In genomic region chr6:34292196-34292881, GRCm38 (mm10) we compare ENCODE assay signal across 10 mouse cellular contexts. TPM values are rescaled to one million over a fixed set of nuclear protein-coding genes. Genes with fewer than 3 reads are reported as not detected.
DNase-seq lines count a peak whose midpoint lies in the region; ATAC-seq and TF ChIP-seq lines count a peak whose summit lies in the region.
"Had no signal": no experiment of that assay in that cellular context is flagged by ENCODE, and none has a peak within 500 bp of the region (broad histone marks: within the 10 kb centered on the region; RNA-seq: fewer than 3 reads in every experiment).

No protein-coding gene starts in this region.

- H3K4me3 ChIP-seq in gastrocnemius, adult 2 months, result peak overlapping the region; percentile 23
- no peak overlapping the region for H3K4me3 ChIP-seq in midbrain, embryonic 10.5 days
- H3K4me3 ChIP-seq in midbrain, embryonic 16.5 days (ENCODE audit: low read depth, low read length), result no peak overlapping the region
- no peak overlapping the region for H3K4me3 ChIP-seq in neural tube, embryonic 15.5 days (replicated peaks)
- H3K4me3 ChIP-seq: embryonic facial prominence, embryonic 12.5 days had no signal

- H3K27me3 ChIP-seq in midbrain, embryonic 10.5 days (ENCODE audit: low read depth, poor library complexity, severe bottlenecking), result no peaks in the 10 kb centered on the region
- no peaks in the 10 kb centered on the region for H3K27me3 ChIP-seq in midbrain, embryonic 16.5 days (ENCODE audit: control insufficient read depth, insufficient read depth, low read depth, low read length)
- H3K27me3 ChIP-seq in neural tube, embryonic 15.5 days (replicated peaks), result no peaks in the 10 kb centered on the region
- H3K27me3 ChIP-seq: embryonic facial prominence, embryonic 12.5 days had no signal

- H3K9me3 ChIP-seq in midbrain, embryonic 10.5 days (replicated peaks), result no peaks in the 10 kb centered on the region
- H3K9me3 ChIP-seq in midbrain, embryonic 16.5 days (replicated peaks; ENCODE audit: control insufficient read depth, low read length, poor library complexity, severe bottlenecking), result no peaks in the 10 kb centered on the region
- no peaks in the 10 kb centered on the region for H3K9me3 ChIP-seq in neural tube, embryonic 15.5 days (replicated peaks)
- H3K9me3 ChIP-seq: embryonic facial prominence, embryonic 12.5 days had no signal

- no peak overlapping the region for H3K4me2 ChIP-seq in midbrain, embryonic 16.5 days (ENCODE audit: low read length)
- peak overlapping the region; percentile 19; the same call in 1 of the 2 replicates for H3K4me2 ChIP-seq in neural tube, embryonic 15.5 days
- H3K4me2 ChIP-seq: embryonic facial prominence, embryonic 12.5 days had no signal

- DNase-seq in gastrocnemius, adult 2 months, result no peak
- DNase-seq in gastrocnemius, adult 18-20 months (ENCODE audit: low spot score), result no peak
- DNase-seq in midbrain, embryonic 10.5 days (ENCODE audit: low spot score), result no peak
- no peak for DNase-seq in cerebellum, postnatal 36 days
- DNase-seq in testis, postnatal 10 days (ENCODE audit: low spot score), result no peak

- ATAC-seq in midbrain, embryonic 16.5 days, result no peak
- peak; percentile 36 for ATAC-seq in inflammation-experienced regulatory T-cells, adult 6 months
- no peak; the same call in none of the 2 replicates for ATAC-seq in neural tube, embryonic 15.5 days (ENCODE audit: low FRiP score)

- no peaks in the 10 kb centered on the region for H3K36me3 ChIP-seq in midbrain, embryonic 10.5 days
- H3K36me3 ChIP-seq in midbrain, embryonic 16.5 days (ENCODE audit: control insufficient read depth, insufficient read depth, low read length), result no peaks in the 10 kb centered on the region
- no peaks in the 10 kb centered on the region for H3K36me3 ChIP-seq in neural tube, embryonic 15.5 days
- H3K36me3 ChIP-seq: embryonic facial prominence, embryonic 12.5 days had no signal

- peaks cover 6% of the 10 kb centered on the region for H3K4me1 ChIP-seq in midbrain, embryonic 10.5 days
- H3K4me1 ChIP-seq in midbrain, embryonic 16.5 days (ENCODE audit: control insufficient read depth, insufficient read depth, low read length), result no peaks in the 10 kb centered on the region
- H3K4me1 ChIP-seq in neural tube, embryonic 15.5 days, result peaks cover 12% of the 10 kb centered on the region; the same call in 1 of the 2 replicates

- no peak overlapping the region for H3K27ac ChIP-seq in gastrocnemius, adult 2 months
- H3K27ac ChIP-seq in midbrain, embryonic 10.5 days (replicated peaks), result peak overlapping the region; percentile 82; the same call in 1 of the 2 replicates
- no peak overlapping the region for H3K27ac ChIP-seq in midbrain, embryonic 16.5 days (ENCODE audit: low read length)
- H3K27ac ChIP-seq in neural tube, embryonic 15.5 days (replicated peaks), result 0 out of 2 replicates have a peak overlapping the region, but pooled peaks have one; percentile 5
- H3K27ac ChIP-seq: embryonic facial prominence, embryonic 12.5 days; macrophage had no signal

- no peak for TF ChIP-seq CTCF in gastrocnemius, adult 2 months (IDR thresholded peaks at IDR 0.05)

- 75% methylated on average over 11 of the region's 11 CpGs for WGBS in midbrain, embryonic 10.5 days
- WGBS in midbrain, embryonic 16.5 days, result 67% methylated on average over 11 of the region's 11 CpGs
- WGBS in neural tube, embryonic 15.5 days, result 56% methylated on average over 11 of the region's 11 CpGs

- no peak overlapping the region for H3K9ac ChIP-seq in midbrain, embryonic 16.5 days (ENCODE audit: low read depth, low read length)
- no peak overlapping the region for H3K9ac ChIP-seq in neural tube, embryonic 15.5 days (replicated peaks)
- H3K9ac ChIP-seq: embryonic facial prominence, embryonic 12.5 days had no signal

- intact Hi-C loops in gastrocnemius, adult 2 months (cut with DNase I), result loop anchor here (2.0 kb wide), 2 partner anchors 78 to 154 kb away; no protein-coding TSS in a partner anchor

RNA-seq across cellular contexts. Expression of gene Akr1b3, which starts 24.9 kb away (rescaled TPM):
- total RNA-seq in gastrocnemius, adult 2 months (2021), result 100 to 1,000 TPM; 140 to 194 TPM
- total RNA-seq in gastrocnemius, adult 18-20 months (2021), result 100 to 1,000 TPM; 171 to 189 TPM
- 236 and 282 TPM in 2 replicates for polyA plus RNA-seq in midbrain, embryonic 10.5 days (2016; fragmentation: Nextera tagmentation; extraction: Ambion mirVana)
- polyA plus RNA-seq in midbrain, embryonic 16.5 days (2015; fragmentation: Nextera tagmentation; extraction: Ambion mirVana), result 105 and 108 TPM in 2 replicates
- 100 to 1,000 TPM; 371 to 476 (median 432) TPM for polyA plus RNA-seq in inflammation-experienced regulatory T-cells, adult 6 months (2017; shearing (Covaris generic))
- 126 and 145 TPM in 2 replicates for polyA plus RNA-seq in neural tube, embryonic 15.5 days (2015; fragmentation: Nextera tagmentation; extraction: Ambion mirVana)

Comparison
In these comparisons a context has a peak if more than half of its experiments do, and no peak if none do; other contexts are left out.
1. H3K27ac ChIP-seq: peak in midbrain, embryonic 10.5 days (single experiment) and neural tube, embryonic 15.5 days (single experiment); none in gastrocnemius, adult 2 months (single experiment) and midbrain, embryonic 16.5 days (single experiment).